Mouse (Mus musculus) cerebellum, postnatal 10 days (tissue): ENCODE measurements around the gene Kremen2.

Source experiments
- DNase-seq, 2 experiments: peaks; one replicate each; pipeline ENCODE4 v3.0.0; 2021; ENCODE audit warnings: mixed read lengths in 2 of 2

The Kremen2 gene

DNA sequence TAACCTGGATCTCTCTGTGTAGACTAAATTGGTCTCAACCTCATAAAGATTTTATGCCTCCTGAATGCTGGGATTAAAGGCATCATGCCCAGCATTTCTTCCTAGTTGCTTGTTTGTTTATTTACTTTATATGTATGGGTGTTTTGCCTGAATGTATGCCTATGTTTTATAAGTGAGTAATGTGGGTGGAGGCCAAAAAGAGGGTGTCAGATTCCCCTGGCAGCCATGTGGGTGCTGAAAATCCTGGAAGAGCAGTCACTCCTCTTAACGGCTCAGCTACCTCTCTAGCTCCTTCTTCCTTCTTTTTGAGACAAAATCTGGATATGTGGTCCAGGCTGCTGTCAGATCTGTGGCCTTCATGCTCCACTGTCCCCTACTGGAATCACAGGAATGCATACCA is 15.2 kb downstream of the Kremen2 start:
- DNase-seq, result no peak

DNA sequence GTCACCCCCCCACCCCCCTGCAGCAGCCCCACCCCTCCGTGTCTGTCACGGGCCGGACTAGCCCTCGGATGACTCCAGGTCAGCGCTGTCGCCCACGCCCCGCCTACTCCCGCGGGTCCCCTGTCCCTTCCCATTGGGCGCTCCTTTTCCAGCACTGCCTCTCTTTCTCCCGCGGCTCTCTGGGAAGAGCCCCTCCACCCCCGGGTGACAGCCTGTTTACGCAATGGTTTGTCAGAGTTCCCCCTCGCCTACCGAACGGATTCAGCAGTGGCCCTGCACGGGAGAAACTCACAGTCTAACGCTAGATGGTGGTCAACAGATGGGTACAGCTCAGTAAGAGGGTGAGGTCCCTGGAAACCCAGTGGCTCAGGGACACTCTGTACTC is 18.9 kb downstream of the Kremen2 start:
- DNase-seq, result peak; percentile 88 to 92

DNA sequence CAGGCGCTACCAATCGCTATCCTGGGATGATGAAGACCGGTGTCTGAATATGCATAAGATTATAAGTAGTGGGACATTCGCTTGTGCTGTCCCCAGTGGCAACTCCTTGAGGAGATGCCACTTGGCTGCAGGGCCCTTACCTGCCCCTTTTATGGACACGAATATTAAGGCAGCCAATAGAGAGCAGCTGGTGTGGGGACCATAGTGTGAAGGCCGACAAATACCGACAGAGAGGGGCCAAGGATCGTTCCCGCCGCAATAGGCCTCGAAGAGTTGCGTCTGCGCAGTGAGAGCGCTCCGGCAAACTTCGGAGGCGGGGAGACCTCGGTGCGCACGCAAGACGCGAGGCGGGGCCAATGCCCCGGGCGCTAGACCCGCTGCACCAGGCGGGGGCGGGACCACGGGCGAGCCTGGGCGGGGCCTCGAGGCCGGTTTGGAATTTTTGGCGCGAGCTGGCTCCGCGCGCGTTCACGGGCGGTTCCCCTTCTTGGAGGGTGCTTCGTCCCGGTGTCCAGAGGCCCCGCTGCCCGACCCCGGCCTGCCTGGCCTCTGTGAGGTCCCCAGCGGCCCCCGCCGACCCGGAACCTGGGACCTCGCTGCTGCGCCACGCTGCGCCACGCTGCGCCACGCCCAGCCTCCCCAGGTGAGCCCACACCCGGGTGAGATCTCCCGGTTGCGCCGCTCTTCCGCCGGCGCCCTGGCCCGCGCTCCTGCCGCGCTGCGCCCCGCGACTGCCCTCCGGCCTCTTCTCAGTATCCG is 19.5 kb downstream of the Kremen2 start, which contains the start of gene Pkmyt1:
TSS of gene Pkmyt1 (plus strand) at position 338 of the 759 bp plus-strand sequence.
- peak; percentile 98 for DNase-seq

DNA sequence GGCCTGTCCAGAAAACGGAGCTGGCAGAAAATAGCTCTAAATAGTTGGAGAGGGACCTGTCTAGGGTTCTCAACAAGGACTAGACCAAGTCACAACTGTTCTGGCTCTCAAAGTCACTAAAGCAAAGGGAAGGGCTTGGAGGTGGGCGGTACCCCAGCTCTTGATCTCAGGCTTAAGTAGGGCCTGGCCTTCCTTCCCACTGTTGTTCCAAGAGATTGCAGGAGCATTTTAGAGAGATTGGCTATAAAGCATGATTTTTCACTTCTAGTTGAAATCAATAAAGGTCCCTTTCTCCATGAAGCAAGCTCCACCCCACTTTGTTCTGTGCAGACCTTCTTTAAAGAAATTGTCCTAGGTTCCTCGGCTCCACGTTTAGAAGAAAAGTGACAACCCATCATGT is 20.2 kb downstream of the Kremen2 start:
- peak in 1 of 2 experiments; percentile 30 for DNase-seq

DNA sequence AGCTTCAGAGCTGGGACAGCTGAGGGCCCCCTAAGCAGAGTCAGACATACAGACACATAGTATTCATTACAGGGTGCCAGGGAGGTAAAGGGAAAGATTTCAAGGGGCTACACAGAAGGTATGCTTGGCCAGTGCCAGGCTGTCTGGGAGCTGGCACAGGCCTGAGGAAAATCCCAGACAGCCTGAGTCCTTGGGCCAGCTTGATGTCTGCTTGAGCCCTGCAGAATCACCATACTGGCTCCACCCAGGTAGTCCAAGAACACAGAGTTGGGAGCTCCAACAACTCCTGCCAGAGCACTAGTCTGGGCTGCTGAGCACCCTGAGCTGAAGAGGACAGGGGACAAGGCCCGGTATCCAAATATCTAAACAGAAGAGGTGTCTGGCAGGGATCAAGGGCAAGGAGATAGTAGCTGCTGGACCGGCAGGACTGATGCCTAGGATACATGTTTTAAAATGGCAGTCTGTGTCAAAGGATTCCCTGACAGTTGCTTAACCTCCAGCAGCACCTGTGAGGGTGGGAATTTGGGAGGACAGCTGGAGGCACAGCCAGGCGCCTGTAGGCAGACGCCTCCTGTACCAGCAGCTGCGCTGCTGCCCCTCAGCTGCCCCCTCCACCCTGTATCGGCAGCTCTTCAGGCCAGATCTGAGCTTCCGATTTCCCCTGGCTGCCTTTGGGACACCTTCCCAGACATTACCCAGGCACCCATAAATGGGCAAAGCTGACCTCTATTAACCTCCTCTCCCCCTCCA is 23.1 kb downstream of the Kremen2 start, which contains the start of gene 1520401A03Rik:
TSS of gene 1520401A03Rik (minus strand) at position 408 of the 750 bp plus-strand sequence.
- no peak for DNase-seq

DNA sequence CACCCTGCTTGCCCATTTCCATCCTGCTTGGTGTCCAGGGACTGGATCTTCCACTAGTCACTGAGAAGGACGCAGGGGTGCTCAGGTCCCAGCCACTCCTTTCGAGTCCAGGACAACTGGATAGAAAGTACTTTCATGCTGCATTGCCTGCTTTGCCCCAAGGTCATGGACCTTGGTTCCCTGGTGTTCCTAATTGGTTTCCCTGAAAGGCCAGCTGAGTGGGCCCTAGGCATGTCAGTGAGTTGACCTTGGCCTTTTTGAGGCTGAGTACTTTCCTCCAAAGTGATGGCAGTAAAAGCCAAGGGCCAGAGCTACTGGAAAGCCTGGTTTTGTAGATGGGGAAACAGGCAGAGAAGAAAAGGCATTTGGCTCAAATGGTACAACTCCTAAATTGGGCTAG is 23.7 kb downstream of the Kremen2 start:
- DNase-seq, result no peak

DNA sequence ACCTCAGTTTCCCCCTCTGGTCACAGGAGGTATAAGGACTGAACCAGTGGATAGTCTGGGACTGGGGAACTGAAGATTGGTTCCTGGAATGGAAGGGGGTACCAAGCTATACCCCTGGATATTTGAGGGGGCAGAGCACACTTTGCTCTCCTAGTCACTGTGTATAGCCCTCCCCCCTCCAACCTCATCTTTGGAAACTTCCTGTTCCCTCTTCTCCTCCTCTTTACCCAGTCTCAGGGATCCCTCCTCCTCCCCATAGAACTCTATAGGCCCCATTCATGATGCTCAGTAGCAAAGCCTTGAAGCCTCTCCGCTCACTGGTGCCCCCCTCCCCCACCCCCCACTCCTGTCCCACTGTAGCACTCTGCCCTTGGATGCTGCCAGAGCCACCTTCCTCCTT is 26.2 kb downstream of the Kremen2 start:
- no peak for DNase-seq

DNA sequence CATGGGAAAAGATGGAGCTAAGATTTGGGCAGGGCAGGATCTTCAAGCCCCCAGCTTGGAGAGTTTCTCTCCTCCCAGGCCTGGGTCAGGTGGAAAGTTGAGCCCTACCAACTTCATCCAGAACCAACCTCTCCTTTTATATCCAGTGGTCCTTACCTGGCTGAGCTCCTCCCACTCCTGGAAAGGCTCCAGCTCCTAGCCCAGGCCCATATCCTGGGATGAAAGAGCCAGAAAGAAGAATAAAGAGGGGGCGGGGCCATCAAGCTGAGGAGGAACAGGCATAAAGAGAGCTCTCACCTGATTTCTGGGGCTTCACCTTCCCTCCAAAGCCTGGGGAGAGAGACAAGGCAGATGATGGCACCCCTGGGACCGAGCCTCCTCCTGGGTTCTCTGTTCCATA is 28.6 kb downstream of the Kremen2 start:
- DNase-seq, result no peak

DNA sequence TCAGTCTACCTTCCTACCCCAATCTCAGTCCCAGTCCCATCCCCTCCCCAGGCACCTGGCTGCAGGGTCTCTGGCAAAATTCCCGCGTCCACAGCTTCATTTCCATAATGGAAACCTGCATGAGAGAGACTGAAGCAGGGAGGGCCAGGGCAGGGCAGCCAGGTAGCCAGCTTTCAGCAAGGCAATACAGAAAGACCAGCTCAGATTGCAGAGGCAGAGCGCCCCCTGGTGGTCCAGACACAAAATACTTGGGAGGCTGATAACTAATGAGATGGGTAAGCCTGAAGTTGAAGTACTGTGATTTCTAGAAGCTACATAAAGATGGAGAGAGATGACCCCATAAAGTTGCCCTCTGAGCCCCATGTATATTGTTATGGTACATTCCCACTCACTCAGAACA is 39.4 kb downstream of the Kremen2 start:
- peak; percentile 90 to 92 for DNase-seq

DNA sequence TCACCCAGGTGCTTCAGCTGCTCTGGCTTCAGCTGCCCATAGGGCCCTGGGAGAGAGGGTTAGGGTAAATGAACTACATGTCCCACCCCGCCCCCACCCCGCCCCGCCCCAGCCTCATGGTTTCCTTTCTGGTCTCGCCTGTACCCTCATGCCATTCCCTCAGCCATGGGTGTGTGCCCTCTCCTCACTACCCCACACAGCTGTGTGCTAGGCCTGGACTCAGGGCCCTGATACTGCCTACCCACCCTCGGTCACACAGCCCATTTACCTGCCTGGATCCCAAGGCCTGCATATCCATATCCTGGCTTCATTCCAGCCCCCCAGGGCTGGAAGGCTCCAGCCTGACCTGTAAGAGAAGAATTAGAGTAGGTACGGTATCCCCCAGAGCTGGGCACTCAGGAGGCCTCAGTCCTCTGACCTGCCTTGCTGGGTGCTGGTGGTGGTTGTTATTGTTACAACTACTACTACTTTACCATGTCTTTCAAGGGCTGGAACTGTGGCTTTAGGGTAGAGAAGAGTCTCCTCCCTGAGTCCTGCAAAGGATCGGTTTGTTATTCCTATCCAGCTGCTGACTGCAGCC is 40.0 kb downstream of the Kremen2 start:
- DNase-seq, result no peak

DNA sequence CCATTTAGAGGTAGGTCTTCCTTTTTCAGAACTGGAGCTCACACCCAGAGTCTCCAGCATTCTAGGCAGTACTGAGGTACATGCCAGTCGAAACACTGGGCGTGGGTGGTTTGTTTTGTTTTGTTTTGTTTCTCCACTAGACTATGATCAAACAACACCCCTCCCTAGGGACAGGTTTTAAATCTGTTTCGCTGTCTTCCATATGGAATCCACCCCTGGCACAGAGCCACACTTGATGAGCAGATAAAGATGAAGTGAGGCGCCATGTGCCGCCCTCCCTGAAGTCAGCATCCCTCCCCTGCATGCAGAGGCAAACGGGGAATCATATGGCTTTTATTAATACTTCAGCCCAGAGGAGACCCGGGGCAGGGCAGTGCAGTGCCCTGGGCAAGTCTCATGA is 40.9 kb downstream of the Kremen2 start:
- DNase-seq, result peak; percentile 52 to 55

DNA sequence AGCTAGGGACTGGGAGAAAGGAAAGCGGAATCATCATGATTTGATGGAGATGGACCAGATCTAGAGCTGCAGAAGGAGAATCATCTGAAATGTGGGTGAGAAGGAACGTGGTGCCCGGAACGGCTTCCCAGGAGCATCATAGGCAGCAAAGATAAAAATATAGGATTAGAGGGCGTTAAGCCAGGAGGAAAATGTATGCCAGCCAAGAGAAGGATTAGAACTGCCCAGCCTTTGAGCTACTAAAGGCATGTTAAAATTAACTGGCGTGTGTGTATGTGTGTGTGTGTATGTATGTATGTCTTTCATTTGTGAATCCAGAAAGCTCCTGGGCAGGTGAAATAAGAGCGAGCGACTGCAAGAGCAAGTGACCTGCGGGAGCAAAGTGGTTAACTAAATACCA is 42.3 kb downstream of the Kremen2 start:
- no peak for DNase-seq

DNA sequence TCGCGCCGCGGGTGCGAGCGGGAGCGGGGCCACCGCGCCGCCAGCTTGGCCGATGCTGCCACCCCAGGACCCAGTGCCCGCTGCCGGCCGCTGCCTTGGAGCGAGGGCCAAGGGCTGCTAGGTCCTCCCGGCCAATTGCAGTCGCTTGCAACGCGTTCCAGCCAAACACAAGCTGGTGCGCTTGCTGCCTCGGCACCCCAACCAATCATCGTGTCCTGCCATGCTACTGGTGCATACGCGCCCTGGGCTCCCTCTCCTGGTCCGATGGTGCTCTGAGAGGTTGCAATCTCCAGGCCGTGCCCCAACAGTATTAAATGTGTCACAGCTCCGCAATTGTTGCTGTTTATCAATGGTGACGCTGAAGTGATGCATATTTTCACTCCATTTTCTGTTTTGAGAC is 45.6 kb downstream of the Kremen2 start:
- peak; percentile 96 to 97 for DNase-seq

DNA sequence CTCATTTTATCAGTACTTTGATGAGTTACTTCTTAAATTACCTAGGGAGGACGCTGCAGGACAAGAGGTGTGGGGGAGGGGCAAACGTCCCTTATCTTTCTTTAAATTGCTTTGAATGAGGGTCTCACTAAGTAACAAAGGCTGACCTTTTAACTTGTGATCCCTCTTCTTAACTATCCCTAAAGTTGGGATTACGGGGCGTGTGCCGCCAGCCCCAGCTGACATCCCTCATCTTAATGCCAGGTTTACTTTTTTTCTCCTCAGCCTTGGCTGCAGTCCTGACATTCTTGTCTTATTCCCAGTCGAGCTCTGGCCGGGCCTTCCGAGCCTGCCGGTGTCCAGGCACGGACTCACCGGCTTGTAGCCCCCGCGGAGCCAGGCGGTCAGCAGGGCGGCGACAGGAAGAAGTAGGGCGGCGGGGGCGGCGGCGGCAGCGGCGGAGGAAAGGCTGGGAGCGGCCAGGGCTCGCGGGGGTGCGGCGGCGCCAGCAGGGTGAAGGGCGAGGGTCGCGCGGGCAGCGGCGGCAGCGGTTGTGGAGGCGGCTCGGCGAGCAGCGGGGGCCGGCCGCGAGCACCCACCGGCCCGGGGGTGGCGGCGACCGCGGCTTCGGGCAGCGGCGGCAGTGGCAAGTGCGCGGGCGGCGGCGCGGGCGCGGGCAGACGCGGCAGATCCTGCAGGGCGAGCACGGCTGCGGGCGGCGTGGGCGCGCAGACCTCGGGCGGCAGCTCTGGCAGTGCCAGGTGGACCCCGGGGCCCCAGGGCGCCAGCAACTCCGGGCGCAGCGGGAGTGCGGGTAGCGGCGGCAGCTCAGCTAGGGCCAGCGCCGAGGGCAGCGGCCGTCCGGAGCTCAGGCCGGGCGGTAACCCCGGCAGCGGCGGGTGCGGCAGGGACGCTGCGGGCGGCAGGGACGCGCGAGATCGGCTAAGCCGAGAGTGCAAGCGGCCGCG is 46.2 kb downstream of the Kremen2 start:
- DNase-seq, result peak; percentile 68 to 69

DNA sequence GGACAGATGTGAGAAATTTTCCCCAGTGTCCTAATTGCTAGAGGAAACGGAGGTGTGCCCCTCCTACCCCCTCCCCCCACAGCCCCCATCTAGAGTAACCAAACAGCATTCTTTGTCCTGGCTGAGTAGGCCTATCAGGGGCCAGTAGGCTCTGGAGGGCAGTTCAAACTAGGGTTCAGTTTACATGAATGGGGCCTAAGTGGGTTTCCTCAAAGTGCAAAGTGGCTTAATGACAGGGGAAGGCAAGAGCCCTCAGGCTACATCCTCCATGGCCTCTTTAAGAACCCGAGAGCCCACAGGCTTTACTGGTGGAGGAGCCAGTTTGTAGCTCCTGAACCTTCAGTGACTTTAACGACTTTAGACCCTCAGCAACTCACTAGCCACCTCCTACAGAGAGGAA is 49.8 kb downstream of the Kremen2 start:
- no peak for DNase-seq

DNA sequence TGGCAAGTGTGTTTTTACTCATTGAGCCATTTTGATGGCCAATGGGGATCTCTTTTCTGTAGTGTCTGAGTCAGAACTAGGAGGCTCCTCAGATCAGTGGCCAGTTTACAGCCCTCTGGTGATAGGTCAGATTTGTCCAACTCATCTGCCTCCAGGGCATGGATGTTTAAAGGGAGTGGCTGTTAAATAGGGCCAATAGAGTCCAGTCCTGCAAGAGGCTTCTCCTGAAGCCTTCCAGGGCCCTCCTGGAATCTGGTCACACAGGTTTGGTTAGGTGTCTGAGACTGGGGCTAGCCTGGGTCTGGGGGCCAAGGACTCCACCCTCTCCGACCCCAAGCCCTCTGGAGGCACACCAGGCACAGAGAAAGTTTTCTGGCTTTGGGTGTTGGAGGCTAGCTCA is 51.1 kb downstream of the Kremen2 start:
- no peak for DNase-seq
